Mouse (Mus musculus) kidney, adult 11 months (tissue): Measurements from ENCODE around the gene Vmn1r67.
A peak's percentile ranks its signal among the peaks of the same experiment; 100 is the strongest.

Experiments
- DNase-seq: peaks from one replicate; pipeline ENCODE4 v3.0.0; 2022

The Vmn1r67 gene

GRCm38 (mm10) chr7:10443031-10443430 is at the start of gene Vmn1r67:
Gene Vmn1r67, plus strand, starts transcription at chr7:10443331.
- DNase-seq, result no peak

GRCm38 (mm10) chr7:10458166-10458565 is 15.0 kb downstream of the Vmn1r67 start:
- DNase-seq, result no peak

- no peak for DNase-seq
Observed at GRCm38 (mm10) chr7:10479813-10480212, 36.7 kb downstream of the Vmn1r67 start.

- no peak for DNase-seq
Observed at GRCm38 (mm10) chr7:10480588-10481233, 37.6 kb downstream of the Vmn1r67 start.

GRCm38 (mm10) chr7:10494786-10495521 is 51.8 kb downstream of the Vmn1r67 start, which contains the start of gene Zik1:
Gene Zik1, minus strand, starts transcription at chr7:10495394.
- DNase-seq, result peak; percentile 35

GRCm38 (mm10) chr7:10495578-10495977 is 52.4 kb downstream of the Vmn1r67 start:
- no peak for DNase-seq
